Mouse (Mus musculus) gastrocnemius, postnatal 14 days (tissue): Measurements from ENCODE around the gene Dtnb. TPM values are rescaled to one million over a fixed set of nuclear protein-coding genes. Genes with fewer than 3 reads are reported as not detected.

Source experiments
- DNase-seq: peaks from one replicate; pipeline ENCODE4 v3.0.0; 2021; ENCODE audit warnings: mixed read lengths
- intact Hi-C: fragments of 180-260 bp; cut with DNase I; formaldehyde crosslinking; loops from one replicate; pipeline ENCODE4 v1.15.1; 2025; ENCODE audit warnings: low total_unique reads
- total RNA-seq, 2 experiments: library from RNA; stranded (reverse); gene quantifications; 2 replicates each; pipeline ENCODE4 v1.2.3; 2021

Dtnb gene
- total RNA-seq, 2 experiments from 2014 or later = 3.2 to 3.4 TPM

DNA sequence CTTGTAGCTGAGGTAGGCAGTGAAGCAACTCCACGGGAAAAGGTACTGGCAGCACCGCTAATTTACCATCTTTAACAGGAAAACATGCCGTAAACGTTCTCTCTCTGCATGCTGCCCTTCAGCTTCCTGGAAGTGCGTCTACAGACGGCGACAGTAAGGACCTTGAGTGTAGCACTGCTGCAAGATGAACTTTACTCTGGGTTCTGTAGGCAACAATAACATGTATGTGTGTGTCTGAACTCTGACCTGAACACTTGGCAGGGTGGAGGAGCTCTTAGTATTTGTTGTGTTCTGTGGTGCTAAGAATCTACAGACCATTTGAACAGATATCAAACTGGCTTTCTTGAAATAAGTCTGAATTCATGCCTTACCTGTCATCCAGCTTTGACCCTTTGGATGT lies 130.7 kb downstream of the Dtnb start:
- no peak for DNase-seq
- intact Hi-C loops = no loop called here

DNA sequence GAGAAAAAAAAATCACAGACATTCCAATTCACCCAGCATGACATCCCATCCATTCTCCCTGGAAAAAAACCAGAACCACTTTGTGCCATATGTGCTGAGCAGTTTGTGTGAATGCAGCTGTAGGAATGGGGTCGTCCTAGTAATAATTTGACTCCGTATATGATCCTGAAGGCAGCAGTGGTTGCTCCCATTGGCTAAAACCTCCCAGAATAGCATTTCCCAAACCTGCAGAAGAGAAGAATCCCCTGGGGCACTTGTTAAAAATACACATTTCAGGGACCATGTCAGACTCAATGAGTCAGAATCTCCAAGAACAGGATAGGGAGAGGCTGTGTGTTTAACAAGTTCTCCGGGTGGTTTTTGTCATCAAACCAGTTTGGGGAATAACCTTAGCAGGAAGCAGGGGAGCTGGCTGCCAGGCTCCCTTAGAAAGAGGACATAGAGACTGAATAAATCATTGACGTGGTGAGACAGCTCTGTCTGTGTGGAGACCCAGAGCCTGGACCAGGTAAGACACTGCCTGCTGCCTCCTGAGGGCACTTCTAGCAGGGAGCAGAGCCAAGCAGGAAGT lies 147.1 kb downstream of the Dtnb start:
- no peak for DNase-seq
- intact Hi-C loops = no loop called here

DNA sequence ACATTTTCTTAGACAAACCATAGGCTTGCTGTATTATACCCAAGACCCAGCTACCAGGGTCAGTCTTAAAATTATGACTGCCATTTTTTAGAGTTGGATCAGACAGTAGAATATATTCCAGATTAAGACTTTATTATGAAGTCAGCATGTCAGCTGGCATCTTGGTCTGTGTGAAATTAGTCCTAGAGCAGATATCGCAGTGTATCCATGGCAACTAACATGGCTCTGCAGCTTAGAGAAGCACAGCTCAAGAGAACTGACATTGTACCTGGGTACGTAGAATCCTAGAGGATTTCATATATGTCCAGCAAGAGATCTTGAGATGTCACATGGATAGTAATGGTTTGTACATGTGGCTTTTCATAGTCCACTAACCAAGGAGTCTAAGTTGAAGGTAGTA lies 148.3 kb downstream of the Dtnb start:
- DNase-seq = no peak

DNA sequence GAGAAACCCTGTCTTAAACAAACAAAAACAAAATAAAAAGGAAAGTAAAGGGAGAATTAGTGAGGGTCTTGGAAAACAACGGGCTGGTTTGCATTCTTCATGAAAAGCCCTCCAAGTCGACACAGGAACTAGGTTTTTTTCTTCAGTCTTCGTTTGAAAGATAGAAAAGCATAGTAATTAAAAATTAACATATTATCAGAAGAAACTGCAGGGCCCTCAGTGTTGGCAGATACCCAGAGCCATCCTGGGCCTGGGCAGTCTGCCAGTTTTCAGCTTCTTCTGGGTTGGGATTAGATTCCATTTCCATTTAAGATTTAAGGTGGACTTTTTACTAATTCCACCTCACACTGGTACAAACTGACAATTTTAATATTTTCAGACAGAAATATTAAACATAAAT lies 151.6 kb downstream of the Dtnb start:
- DNase-seq = no peak
- intact Hi-C loops = no loop called here

More for the DNA sequence above, 148.3 kb downstream of the Dtnb start:
- intact Hi-C loops = no loop called here

DNA sequence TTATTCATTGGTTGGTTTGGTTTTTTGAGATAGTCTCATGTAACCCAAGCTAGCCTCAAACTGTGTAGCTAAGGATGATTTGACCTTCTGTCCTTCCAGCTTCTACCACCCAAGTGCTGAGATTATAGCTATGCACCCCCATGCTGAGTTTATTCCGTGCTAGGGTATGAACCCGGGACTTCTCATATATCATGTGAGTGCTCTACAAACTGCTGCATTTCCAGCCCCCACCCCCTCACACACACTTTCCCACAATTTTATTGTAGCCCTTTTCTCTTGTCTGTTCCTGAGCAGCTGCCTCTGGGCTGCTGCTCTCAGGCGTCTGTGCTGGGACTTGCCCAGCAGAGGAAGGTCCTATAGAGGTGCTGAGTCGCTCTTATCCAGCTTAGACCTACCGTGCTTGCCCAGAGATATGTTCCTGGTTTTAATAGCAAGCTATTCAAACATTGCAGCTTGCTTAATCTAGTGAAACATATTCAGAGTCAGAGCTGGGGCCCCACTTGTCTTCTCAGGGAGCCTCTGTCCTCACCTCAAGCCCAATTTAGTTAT lies 152.7 kb downstream of the Dtnb start:
- no peak for DNase-seq
- intact Hi-C loops = no loop called here

DNA sequence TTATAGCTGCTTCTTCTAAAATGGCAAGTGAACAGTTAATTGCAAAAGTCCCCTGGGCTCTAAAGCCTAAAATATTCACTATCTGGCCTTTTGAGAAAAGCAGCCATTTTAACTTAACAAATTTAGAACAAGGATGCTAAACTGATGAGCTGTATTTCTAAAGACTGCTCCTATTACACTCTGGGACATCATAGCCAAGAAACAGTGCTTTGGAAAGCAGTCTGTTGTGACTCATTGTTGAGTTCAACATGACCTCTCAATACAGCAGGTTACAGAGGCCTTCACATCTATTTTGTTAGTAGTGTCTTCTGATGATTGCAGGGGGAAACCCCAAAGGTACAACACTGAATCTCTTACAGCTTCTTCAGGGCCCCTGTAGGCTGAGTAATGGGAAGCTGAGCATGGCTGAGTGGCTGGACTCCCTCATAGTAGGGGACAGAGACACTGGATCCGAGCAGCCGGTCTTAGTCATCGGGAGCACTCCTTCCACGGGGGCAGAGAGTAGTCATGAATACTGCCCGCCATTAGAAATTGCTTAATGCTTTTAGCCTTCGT lies 157.4 kb downstream of the Dtnb start:
- intact Hi-C loops = no loop called here
- no peak for DNase-seq

DNA sequence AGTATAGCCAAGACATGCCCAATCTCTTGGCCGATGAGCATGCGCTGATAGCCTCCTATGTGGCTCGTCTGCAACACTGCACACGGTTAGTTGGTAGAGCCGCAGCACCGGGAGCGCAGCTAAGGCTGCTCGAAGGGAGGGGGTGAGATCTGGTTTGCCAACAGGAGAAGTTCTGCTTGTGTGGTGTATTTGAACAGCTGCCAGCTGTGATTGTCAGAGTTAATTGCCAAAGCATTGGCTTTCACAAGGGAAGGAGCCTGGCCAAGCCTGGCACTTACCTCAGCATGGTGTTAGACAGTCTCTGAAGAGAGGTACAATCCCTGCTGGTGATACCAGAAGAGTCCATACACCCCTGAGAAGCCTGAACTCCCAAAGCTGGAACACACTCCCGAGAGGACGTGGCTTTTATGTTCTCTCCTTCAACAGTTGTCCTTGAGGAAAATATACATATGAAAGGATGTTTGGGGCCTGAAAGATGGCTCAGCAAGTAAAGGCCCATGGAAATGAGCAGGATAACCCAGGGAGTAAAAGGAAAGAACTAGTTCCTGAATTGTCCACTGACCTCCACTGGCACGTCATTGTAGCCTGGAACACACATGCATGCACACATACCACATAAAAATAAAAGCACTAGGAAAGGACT lies 160.6 kb downstream of the Dtnb start:
- DNase-seq = no peak
- intact Hi-C loops = no loop called here

DNA sequence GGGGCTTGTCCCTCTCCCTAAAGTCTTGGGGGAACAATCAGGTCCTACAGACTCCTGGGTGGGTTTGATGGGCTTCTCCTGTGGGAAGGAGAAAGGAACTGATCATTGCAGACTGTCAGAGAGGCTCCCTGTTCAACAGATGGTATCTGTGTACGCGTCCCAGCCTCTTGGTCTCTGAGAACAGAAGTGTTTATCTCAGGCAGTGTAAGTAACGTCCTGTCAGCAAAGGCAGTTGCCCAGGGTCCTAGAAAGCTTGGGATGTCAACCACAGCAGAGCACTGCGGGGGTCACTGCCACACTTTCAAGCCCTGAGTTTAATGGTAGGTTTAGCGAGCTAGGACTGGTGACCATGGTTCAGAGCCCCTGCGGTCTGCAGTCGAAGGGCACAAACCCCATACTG lies 161.1 kb downstream of the Dtnb start:
- intact Hi-C loops = no loop called here
- no peak for DNase-seq

DNA sequence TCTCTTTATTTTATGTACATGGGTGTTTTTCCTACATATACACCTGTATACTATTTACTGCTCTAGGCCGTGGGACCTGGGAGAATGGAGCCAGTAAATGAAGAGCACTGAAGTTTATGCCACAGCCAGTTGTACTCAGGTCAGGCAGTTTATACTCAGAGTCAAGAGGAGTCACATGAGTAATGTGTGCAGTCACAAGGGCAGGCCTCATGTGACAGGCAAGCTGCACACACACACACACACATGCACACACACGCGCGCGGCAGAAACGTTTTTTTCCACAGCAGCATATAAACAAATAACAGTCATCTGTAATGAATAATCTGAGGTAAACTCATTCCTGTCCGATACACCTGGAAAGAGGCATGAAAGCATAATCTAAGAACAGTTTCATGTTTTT lies 164.8 kb downstream of the Dtnb start:
- no peak for DNase-seq
- intact Hi-C loops = no loop called here

DNA sequence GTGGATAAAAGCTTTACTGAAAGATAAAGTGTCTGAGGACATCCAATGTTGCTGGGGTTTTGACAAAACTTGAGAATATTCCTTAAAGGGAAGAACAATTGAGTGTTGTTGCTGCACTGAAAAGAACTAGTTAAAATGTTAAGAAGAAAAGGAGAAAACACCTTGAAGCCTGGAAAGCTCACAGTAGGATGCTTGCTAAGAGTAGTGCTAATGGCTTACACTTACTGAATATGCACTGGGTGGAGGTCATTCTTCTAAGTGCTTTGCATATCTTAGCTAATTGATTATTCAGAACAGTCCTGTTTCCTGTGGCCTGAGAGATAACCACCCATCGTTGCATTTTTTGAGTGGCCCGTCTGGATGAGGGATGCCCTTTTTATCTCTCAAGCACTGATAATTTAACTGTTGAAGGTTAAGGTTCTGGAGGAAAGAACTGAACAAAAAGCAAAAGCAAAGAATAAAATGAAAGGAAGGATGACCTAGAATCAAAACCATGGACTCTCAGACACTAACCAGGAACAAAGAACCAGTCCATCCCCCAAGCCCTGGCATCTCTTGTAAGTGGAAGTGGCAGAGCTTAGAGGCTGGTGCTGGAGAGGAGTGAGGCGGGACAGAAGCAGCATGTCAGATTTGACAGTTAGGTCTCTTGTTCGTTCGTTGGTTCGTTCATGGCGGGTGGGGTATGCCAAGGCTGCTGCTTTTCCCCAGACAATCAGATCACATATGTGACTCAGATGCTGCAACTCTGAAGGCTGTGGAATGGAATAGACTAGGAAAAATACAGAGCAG lies 166.8 kb downstream of the Dtnb start:
- intact Hi-C loops = no loop called here
- DNase-seq = no peak

DNA sequence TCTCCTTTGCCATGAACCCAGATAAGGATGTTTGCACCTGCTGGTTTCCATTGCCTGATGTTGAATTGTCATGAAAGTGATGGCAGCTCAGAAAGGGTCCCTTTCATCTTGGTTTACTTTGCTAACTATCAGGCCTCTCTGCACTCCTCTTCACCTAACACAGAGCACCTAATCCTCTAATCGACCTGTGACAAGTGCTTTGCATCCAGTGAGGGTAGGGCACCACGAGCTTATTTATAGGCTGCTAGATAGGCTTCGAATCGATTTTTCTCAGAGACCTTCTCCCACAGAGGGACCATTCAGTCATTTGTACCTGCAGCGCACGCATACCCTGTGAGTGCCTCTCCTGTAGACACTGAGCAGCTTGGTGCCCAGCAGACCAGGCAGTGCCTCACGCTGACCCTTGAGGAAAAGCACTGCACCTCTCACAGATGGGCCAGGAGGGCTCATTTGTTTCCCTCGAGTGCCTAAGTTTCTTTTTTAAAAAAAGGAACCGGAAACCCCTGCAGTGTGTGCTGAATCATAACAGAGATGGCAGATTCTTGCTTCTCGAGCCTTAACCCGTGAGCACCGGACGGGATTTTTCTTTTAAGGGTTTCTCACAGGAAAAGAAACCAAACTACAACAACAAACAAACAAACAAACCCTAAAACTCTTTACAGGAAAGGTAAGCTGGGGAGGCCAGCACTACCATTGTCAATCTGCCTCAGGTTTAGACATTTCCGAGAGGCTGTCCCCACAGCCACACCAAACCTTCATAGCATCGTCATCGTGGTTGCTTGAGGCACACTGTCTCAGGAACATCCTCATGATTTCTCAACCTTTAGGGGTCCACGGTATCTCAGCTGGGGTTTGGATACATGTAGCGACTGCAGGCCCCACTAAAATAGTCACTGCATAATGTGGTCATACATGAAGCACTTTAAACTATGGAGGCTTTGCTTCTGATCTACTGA lies 167.8 kb downstream of the Dtnb start:
- intact Hi-C loops = no loop called here
- no peak for DNase-seq

DNA sequence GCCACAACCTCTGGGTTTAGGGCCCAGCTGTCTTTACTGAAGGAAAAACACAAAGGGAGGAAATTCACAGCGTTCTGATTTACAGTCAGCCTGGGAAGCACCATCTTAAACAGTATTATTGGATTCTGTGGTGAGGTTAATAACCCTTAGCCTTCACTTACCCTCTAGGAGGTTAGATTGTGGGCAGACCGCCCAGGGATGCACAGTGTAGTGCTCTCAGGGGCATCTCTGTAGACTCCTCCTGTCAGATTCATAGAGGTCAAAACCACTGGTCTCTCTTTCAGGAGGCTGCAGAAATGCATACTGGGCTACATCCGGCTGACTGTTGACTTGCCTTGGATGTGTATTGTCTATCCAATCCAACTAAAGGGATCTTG lies 168.5 kb downstream of the Dtnb start:
- no peak for DNase-seq
- intact Hi-C loops = no loop called here

DNA sequence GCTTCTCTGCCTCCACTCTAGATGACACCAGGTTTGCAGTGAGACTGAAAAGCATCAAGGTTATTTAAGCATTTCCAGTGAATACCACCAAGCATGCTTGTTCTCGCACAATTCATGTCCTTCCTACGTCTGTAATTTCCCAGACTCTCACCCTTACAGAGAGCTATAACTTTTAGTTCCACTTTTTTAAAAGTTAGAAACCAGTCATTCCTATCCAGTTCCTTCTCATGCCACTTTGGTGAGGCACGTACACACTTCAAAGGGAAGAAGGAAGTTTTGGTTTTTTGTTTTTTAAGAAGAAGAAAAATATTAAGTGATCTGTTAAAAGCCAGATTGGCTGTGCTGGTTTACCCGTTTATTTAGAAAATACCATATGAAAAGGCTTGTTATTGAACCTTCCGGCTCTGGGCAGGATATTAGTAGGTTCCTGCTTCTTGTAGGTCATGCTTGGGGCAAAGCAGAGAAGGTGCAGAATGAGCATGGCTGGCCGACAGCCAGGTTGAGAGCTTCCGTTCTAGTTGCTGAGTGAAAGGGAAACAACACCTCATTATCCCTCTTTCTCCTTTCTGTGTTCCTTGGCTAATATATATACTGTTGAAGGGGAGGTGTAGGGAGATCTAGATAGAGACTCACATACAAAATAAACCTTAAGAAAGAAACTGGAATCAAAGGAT lies 173.4 kb downstream of the Dtnb start:
- DNase-seq = peak; percentile 17
- intact Hi-C loops = no loop called here

DNA sequence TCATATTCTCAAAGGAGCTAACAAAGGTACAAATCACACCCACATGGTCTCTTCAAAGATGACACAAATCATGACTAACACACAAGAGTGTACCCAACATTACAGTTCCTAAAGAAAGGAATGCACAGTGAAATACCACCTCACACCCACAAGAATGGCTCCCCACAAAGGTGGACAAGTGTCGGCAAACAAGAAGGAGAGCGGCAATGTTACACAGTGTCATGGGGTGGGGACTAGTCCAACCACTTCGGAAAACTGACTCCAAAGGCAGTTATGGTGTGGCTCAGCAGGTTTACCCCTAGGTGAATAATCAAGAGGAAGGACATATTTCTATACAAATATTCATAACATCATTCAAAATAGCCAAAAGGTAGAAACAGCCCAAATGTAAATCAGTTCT lies 174.2 kb downstream of the Dtnb start:
- no peak for DNase-seq

DNA sequence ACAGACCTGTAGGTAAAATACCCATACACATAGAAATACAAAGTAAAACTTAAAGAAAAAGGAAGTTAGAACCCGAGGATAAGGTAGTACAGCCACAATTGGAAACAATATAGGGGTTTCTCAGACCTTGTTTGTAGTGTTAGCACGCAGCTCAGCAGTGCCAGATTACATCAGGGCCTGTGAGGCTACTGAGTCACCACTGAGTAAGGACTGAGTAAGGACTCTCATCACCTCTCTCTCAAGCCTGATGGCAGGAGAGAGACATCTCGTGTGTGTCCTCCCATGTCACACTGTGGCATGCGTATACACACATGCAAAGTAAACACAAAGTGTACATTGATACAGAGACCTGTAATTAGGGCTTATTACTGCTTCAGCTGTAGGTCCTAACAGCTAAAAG lies 175.4 kb downstream of the Dtnb start:
- intact Hi-C loops = no loop called here
- no peak for DNase-seq

More for the DNA sequence above, 174.2 kb downstream of the Dtnb start:
- intact Hi-C loops = no loop called here

DNA sequence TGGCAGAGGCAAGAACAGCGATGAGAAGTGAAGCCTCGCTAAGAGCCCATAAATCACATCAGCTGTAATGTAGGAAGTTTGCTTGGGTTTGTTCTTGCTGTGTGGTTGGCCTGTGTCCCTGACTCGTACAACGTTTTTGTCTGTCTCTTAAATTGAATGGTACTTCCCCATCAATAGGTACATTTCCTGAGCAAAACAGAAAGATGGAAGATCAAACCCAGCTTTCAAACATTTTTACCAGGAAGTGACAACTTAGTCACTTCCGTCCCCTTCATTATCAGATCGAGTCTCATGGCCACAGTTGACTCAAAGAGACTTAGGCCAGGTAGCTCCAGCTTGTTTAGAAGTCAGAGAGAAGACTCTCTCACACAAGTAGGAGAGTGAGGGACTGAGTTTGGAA lies 183.3 kb downstream of the Dtnb start:
- intact Hi-C loops = no loop called here
- DNase-seq = no peak

DNA sequence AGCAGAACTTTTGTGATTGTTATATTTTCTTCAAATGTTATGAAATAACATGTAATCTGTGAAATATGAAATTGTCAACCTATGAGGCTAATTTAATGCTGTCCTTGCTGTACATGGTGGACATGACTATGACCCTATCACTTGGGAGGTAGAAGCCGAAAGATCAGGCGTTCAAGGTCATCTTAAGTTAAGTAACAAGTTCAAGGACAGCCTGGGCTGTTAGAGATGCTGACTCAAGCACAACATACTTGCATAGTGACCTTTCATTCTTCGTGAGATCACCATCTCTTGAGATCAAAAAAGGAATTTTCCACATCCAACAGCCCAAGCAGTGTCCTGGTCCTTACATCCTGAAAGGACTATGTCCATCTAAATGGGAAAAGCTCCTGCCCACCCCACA lies 184.0 kb downstream of the Dtnb start:
- intact Hi-C loops = no loop called here
- DNase-seq = no peak

DNA sequence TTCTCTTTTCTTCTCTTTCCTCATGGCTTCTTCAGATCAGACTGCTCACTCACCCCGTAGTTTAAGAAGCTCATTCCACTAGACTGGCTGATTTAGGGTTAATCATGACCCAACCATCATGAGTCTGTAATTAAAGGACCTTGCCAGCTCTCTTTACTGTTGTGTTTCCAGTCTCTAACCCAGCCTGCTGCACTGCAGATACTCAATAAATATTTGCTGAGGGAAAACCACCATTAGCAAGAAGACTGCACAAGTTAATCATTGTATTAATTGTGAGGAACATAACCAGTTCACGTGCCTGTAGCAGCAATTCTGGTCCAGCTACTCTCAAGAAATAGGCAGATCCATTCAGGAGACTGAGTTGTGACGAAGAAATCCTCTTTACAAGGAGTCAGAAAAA lies 185.9 kb downstream of the Dtnb start:
- no peak for DNase-seq
- intact Hi-C loops = no loop called here

DNA sequence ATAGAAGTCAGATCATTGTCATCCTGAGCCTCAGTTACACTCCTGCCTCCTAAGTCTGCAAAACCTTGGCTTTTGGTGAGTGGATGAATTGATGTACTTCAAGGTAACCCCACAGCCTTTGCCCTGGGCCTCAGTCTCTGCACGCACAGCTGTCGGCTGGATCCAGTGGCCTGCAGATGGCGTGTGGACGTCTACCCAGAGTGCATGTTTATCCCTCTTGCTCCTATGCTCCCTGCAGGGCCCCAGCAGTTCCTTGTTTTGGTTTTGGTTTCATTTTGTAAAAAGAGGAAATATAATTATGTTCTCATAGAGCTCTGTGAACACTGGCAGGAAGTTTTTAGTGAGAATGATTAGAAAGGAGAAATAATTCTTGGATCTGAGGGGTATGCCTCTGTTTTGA lies 187.2 kb downstream of the Dtnb start:
- intact Hi-C loops = no loop called here
- peak; percentile 56 for DNase-seq
